Mouse (Mus musculus) lung, postnatal 25 days (tissue): Measurements from ENCODE around the gene Picalm.
"Not testable (repeated sequence)": the region's sequence is repeated elsewhere in the genome, so short reads cannot be mapped to it uniquely, and the experiment has no call there.

Experiments used
- DNase-seq: peaks from one replicate; pipeline ENCODE4 v3.0.0; 2022; ENCODE audit warnings: low spot score

Picalm gene

GRCm38 (mm10) chr7:90216511-90216910 lies 86.5 kb downstream of the Picalm start:
- DNase-seq: no peak

DNA sequence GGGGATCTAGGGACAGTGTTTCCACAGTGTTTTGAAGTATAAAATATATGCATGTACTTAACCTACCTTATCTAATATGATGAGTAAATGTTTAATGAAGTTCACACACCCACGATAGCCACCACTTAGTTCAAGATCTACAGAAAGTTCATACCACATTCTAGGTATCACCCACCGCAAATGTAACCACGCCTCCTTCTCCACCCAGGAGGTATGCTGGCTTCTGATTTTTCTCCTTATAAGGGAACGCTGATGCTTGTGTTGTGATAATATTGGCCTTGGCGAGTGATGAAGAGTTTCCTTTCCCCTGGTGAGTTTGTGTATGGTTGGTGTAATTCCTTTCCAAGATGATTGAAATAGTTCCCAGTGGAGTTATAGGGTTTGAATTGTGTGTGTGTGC lies 88.1 kb downstream of the Picalm start:
- DNase-seq: no peak

- DNase-seq: no peak
Observed at GRCm38 (mm10) chr7:90221487-90221886, 91.5 kb downstream of the Picalm start.

- DNase-seq: no peak
Observed at GRCm38 (mm10) chr7:90228075-90228474, 98.1 kb downstream of the Picalm start.

- DNase-seq: not testable (repeated sequence)
Observed at GRCm38 (mm10) chr7:90228884-90229283, 98.9 kb downstream of the Picalm start.

- peak; percentile 51 for DNase-seq
Observed at GRCm38 (mm10) chr7:90231431-90231830, 101.4 kb downstream of the Picalm start.

- DNase-seq: no peak
Observed at GRCm38 (mm10) chr7:90233921-90234320, 103.9 kb downstream of the Picalm start.

GRCm38 (mm10) chr7:90236289-90236905 lies 106.4 kb downstream of the Picalm start:
- DNase-seq: no peak

DNA sequence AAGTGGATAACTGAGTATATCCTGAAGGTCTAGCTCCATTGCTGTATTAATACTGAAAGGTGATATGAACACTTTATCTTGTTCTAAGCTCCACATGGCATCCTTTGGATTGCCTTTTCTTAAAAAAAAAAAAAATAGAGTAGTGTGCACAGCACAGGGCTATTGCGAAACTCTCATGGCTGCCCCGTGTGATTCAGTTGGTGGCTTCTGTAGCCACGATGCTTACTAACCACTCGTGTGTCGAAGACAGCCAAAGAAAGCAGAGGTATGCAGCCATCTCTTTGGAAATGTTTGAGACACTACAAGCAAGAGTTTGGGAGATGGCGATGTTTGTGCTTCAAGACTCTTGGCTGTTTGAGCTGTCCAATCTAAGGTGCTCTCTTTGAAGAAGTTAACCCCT lies 113.1 kb downstream of the Picalm start:
- no peak for DNase-seq

DNA sequence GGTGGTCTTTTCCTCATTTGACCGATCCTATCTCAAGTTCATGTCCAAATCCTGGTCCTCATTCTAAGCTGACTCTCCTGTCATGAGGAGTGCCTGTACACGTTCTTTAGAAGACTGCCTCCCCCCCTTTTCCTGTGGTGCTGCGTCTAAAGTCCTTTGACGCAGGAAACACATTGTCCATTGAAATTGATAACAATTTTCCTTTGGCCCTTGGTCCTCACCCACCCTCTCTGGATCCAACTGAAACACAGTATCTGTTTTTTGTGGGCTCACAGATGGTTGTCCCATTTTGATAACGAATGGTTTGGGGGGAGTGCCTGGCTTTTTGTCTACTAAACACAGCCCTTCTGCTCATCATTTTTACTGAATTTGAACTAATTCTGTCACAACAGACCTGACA lies 113.6 kb downstream of the Picalm start:
- no peak for DNase-seq

- DNase-seq: no peak
Observed at GRCm38 (mm10) chr7:90252946-90253345, 122.9 kb downstream of the Picalm start.

- peak; percentile 82 for DNase-seq
Observed at GRCm38 (mm10) chr7:90258701-90259100, 128.7 kb downstream of the Picalm start.

GRCm38 (mm10) chr7:90259899-90260298 lies 129.9 kb downstream of the Picalm start:
- DNase-seq: no peak

DNA sequence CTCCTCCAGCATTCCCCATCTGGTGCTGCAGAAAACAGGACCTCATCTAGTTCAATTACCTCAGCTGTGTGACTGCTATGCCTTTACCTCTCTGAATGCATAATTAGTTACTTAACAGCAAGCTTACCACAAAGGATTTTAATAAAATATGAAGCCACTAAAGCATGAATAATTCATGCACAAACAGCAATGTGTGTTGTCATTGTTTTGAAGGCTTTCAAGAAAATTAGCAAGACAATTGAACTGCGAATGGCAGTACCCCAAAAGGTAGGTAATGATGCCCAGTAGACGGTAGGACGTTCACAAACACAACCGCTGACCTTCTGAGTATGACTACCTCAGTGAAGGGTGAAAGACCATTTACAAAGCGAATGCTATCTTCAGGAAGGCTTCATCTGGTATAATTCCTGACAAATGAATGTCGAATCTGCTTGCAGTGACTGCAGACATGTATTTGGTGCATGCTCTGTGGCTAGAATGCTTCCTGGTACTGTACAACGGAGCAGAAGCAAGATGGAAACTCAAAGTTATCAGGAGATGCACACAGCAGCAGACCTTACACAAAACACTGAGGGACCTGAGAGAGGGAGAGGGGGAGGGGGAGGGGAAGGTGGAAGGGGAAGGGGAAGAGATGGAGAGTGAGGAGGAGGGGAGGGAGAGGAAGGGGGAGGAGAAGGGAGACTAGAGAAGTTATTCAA lies 132.0 kb downstream of the Picalm start:
- no peak for DNase-seq
